ENCODE assay signal across 29 mouse cellular contexts in the genomic region with DNA sequence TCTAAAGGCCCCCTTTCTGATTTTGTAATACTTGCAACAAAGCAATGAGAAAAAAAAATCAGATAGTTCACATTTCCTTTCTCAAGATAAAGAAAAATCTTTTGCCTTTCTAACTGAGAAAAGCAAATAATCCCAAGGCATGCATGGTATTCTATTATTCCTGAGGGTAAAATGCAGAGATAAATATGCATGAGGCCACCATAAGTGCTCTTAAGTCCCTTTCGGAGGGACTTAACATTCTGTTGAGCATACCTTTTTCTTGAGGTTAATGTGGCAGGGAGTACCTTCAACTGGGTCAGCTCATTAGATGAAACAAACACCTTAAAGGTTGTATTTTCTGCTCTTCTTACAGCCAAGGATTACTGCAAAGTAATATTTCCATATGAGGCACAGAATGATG.
"Had no signal": no experiment of that assay in that cellular context is flagged by ENCODE, and none has a peak within 500 bp of the region (broad histone marks: within the 10 kb centered on the region; RNA-seq: fewer than 3 reads in every experiment).

No protein-coding gene starts in this region.

- H3K4me3 ChIP-seq: embryonic facial prominence, embryonic 10.5 days; embryonic facial prominence, embryonic 12.5 days; embryonic facial prominence, embryonic 13.5 days; embryonic facial prominence, embryonic 15.5 days; erythroblast, embryonic 14.5 days; forebrain, embryonic 10.5 days; forebrain, embryonic 12.5 days; forebrain, embryonic 13.5 days; forebrain, embryonic 15.5 days; gastrocnemius, adult 2 months; heart, adult 2 months had no signal

- H3K9me3 ChIP-seq: embryonic facial prominence, embryonic 10.5 days; embryonic facial prominence, embryonic 12.5 days; embryonic facial prominence, embryonic 13.5 days; embryonic facial prominence, embryonic 15.5 days; forebrain, embryonic 10.5 days; forebrain, embryonic 12.5 days; forebrain, embryonic 13.5 days; forebrain, embryonic 15.5 days had no signal

- DNase-seq: cerebellum, adult 2 months; cerebellum, adult 8-10 months; cerebellum, adult 9-10 months; cerebellum, adult 9-11 months; cerebellum, postnatal 10 days; cerebellum, postnatal 14 days; cerebellum, postnatal 25 days; cerebellum, postnatal 36 days; embryo, embryonic 11 days; forebrain, postnatal 0 days; gastrocnemius, adult 2 months; gastrocnemius, postnatal 10 days; gastrocnemius, postnatal 14 days; gastrocnemius, postnatal 25 days; gastrocnemius, postnatal 36 days; heart, adult 11 months; heart, adult 18-20 months; heart, adult 2 months had no signal

- H3K27ac ChIP-seq: embryonic facial prominence, embryonic 10.5 days; embryonic facial prominence, embryonic 12.5 days; embryonic facial prominence, embryonic 13.5 days; embryonic facial prominence, embryonic 15.5 days; forebrain, embryonic 10.5 days; forebrain, embryonic 12.5 days; forebrain, embryonic 13.5 days; forebrain, embryonic 15.5 days; gastrocnemius, adult 2 months; heart, adult 2 months had no signal

- ATAC-seq: forebrain, embryonic 13.5 days; forebrain, embryonic 14.5 days; forebrain, embryonic 15.5 days; forebrain, embryonic 16.5 days; forebrain, postnatal 0 days had no signal

- H3K4me2 ChIP-seq: embryonic facial prominence, embryonic 12.5 days; embryonic facial prominence, embryonic 13.5 days; embryonic facial prominence, embryonic 15.5 days; forebrain, embryonic 12.5 days; forebrain, embryonic 13.5 days; forebrain, embryonic 15.5 days had no signal

- H3K36me3 ChIP-seq: embryonic facial prominence, embryonic 10.5 days; embryonic facial prominence, embryonic 12.5 days; embryonic facial prominence, embryonic 13.5 days; embryonic facial prominence, embryonic 15.5 days; forebrain, embryonic 10.5 days; forebrain, embryonic 12.5 days; forebrain, embryonic 15.5 days had no signal

- H3K27me3 ChIP-seq: embryonic facial prominence, embryonic 12.5 days; forebrain, embryonic 13.5 days; forebrain, embryonic 15.5 days had no signal

- H3K4me1 ChIP-seq: embryonic facial prominence, embryonic 10.5 days; embryonic facial prominence, embryonic 12.5 days; embryonic facial prominence, embryonic 13.5 days; embryonic facial prominence, embryonic 15.5 days; forebrain, embryonic 10.5 days; forebrain, embryonic 12.5 days; forebrain, embryonic 13.5 days; forebrain, embryonic 15.5 days had no signal

- H3K9ac ChIP-seq: embryonic facial prominence, embryonic 12.5 days; embryonic facial prominence, embryonic 13.5 days; embryonic facial prominence, embryonic 15.5 days; forebrain, embryonic 12.5 days; forebrain, embryonic 13.5 days; forebrain, embryonic 15.5 days; forebrain, postnatal 0 days had no signal
